In the genomic region with DNA sequence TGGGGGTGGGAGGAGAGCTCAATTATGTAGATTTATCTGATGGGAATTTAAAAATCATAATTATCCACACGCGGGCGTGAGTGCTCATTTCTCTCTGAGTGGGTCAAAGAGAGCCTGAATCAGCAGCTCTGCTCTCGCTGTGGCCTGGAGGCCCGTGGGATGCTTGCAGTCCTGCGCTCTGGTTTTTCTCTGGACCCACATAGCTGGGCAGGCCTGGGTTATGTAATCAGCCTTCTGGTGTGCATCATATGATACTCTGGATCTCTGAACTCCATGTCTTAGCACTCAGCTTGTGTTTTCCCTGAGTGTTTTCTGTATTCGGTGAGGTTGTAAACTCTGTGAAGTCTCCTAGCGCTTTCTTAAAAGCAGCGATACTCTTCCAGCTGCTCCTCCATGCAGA, we compare ENCODE assay signal across 25 mouse cellular contexts.
"Had no signal": no experiment of that assay in that cellular context is flagged by ENCODE, and none has a peak within 500 bp of the region (broad histone marks: within the 10 kb centered on the region; RNA-seq: fewer than 3 reads in every experiment).

No protein-coding gene starts in this region.

- H3K9ac ChIP-seq: forebrain, postnatal 0 days; heart, embryonic 12.5 days; hindbrain, embryonic 13.5 days; hindbrain, embryonic 15.5 days; kidney, embryonic 15.5 days; limb, embryonic 13.5 days; limb, embryonic 15.5 days; liver, embryonic 12.5 days had no signal

- ATAC-seq: hindbrain, postnatal 0 days; intestine, embryonic 16.5 days; liver, embryonic 12.5 days had no signal

- H3K4me2 ChIP-seq: heart, embryonic 12.5 days; hindbrain, embryonic 13.5 days; hindbrain, embryonic 15.5 days; kidney, embryonic 15.5 days; limb, embryonic 13.5 days; limb, embryonic 15.5 days; liver, embryonic 12.5 days had no signal

- DNase-seq: forebrain, postnatal 0 days; gastrocnemius, postnatal 14 days; gastrocnemius, postnatal 36 days; heart, adult 18-20 months; heart, postnatal 10 days; heart, postnatal 36 days; kidney, adult 11 months; kidney, adult 2 months; kidney, adult 9 months; kidney, postnatal 14 days; kidney, postnatal 36 days; layer of hippocampus, adult 9-11 months; layer of hippocampus, postnatal 36 days; left cerebral cortex, postnatal 4 days had no signal

- H3K4me3 ChIP-seq: heart, embryonic 10.5 days; heart, embryonic 12.5 days; hindbrain, embryonic 13.5 days; hindbrain, embryonic 15.5 days; kidney, embryonic 15.5 days; limb, embryonic 13.5 days; limb, embryonic 15.5 days; liver, embryonic 12.5 days had no signal

- H3K27ac ChIP-seq: heart, embryonic 10.5 days; hindbrain, embryonic 13.5 days; hindbrain, embryonic 15.5 days; hindbrain, postnatal 0 days; kidney, embryonic 15.5 days; kidney, postnatal 0 days; limb, embryonic 13.5 days; limb, embryonic 15.5 days; liver, embryonic 12.5 days had no signal

- H3K4me1 ChIP-seq: heart, embryonic 10.5 days; heart, embryonic 12.5 days; hindbrain, embryonic 13.5 days; hindbrain, embryonic 15.5 days; kidney, embryonic 15.5 days; limb, embryonic 13.5 days; limb, embryonic 15.5 days; liver, embryonic 12.5 days had no signal

- H3K36me3 ChIP-seq: heart, embryonic 10.5 days; heart, embryonic 12.5 days; hindbrain, embryonic 13.5 days; hindbrain, embryonic 15.5 days; kidney, embryonic 15.5 days; limb, embryonic 13.5 days; limb, embryonic 15.5 days; liver, embryonic 12.5 days had no signal

- H3K9me3 ChIP-seq: heart, embryonic 10.5 days; heart, embryonic 12.5 days; hindbrain, embryonic 13.5 days; hindbrain, embryonic 15.5 days; kidney, embryonic 15.5 days; limb, embryonic 13.5 days; limb, embryonic 15.5 days; liver, embryonic 12.5 days had no signal

- H3K27me3 ChIP-seq: heart, embryonic 12.5 days; hindbrain, embryonic 13.5 days; hindbrain, embryonic 15.5 days; kidney, embryonic 15.5 days; limb, embryonic 13.5 days; limb, embryonic 15.5 days; liver, embryonic 12.5 days had no signal
